Mouse (Mus musculus): ENCODE results near the gene Borcs5. TPM values are rescaled to one million over a fixed set of nuclear protein-coding genes. Genes with fewer than 3 reads are reported as not detected.
"Not testable (repeated sequence)": the region's sequence is repeated elsewhere in the genome, so short reads cannot be mapped to it uniquely, and the experiment has no call there.

Borcs5 gene
- polyA plus RNA-seq, 1 experiment from 2014 or later, result 13.9 TPM

GRCm38 (mm10) chr6:134670881-134671411 lies 31.6 kb downstream of the Borcs5 start:
- no peaks in the 10 kb centered on the region for H3K4me1 ChIP-seq (ENCODE audit: insufficient read depth)
- TF ChIP-seq CTCF (IDR thresholded peaks at IDR 0.05; ENCODE audit: low read depth), result no peak
- no peaks in the 10 kb centered on the region for H3K36me3 ChIP-seq (ENCODE audit: insufficient read depth)
- no peaks in the 10 kb centered on the region for H3K27me3 ChIP-seq (ENCODE audit: insufficient read depth, low read length)
- no peak overlapping the region for H3K4me3 ChIP-seq (ENCODE audit: low read depth, low read length)
- no peaks in the 10 kb centered on the region for H3K9me3 ChIP-seq (ENCODE audit: low read depth, low read length)
- ATAC-seq (ENCODE audit: insufficient read depth), result peak; percentile 56
- peak; percentile 64 for DNase-seq
- H3K27ac ChIP-seq (ENCODE audit: low read depth), result no peak overlapping the region
- 24% methylated on average over 4 of the region's 4 CpGs for WGBS
- no peak overlapping the region for H3K4me2 ChIP-seq
- H3K9ac ChIP-seq, result no peak overlapping the region

GRCm38 (mm10) chr6:134673712-134674111 lies 34.4 kb downstream of the Borcs5 start:
- not testable (repeated sequence) for H3K27ac ChIP-seq (ENCODE audit: low read depth); H3K4me1 ChIP-seq (ENCODE audit: insufficient read depth); H3K9ac ChIP-seq; H3K4me2 ChIP-seq; H3K27me3 ChIP-seq (ENCODE audit: insufficient read depth, low read length); H3K9me3 ChIP-seq (ENCODE audit: low read depth, low read length); ATAC-seq (ENCODE audit: insufficient read depth); DNase-seq; H3K4me3 ChIP-seq (ENCODE audit: low read depth, low read length); H3K36me3 ChIP-seq (ENCODE audit: insufficient read depth)
- 86% methylated on average over 8 of the region's 8 CpGs for WGBS

GRCm38 (mm10) chr6:134677504-134677903 lies 38.2 kb downstream of the Borcs5 start:
- Histone ChIP-seq H3K9me3 (ENCODE audit: low read depth, low read length) (no peaks in the 10 kb centered on the region), H3K4me3 (ENCODE audit: low read depth, low read length) (no peak overlapping the region), H3K4me2 (no peak overlapping the region), H3K27ac (ENCODE audit: low read depth) (no peak overlapping the region), H3K36me3 (ENCODE audit: insufficient read depth) (no peaks in the 10 kb centered on the region), H3K9ac (no peak overlapping the region), H3K27me3 (ENCODE audit: insufficient read depth, low read length) (no peaks in the 10 kb centered on the region), H3K4me1 (ENCODE audit: insufficient read depth) (no peaks in the 10 kb centered on the region)
- TF ChIP-seq CTCF (IDR thresholded peaks at IDR 0.05; ENCODE audit: low read depth), result no peak
- ATAC-seq (ENCODE audit: insufficient read depth) (no peak), DNase-seq (no peak)
- 64% methylated on average over 4 of the region's 4 CpGs for WGBS

GRCm38 (mm10) chr6:134678037-134678436 lies 38.7 kb downstream of the Borcs5 start:
- TF ChIP-seq CTCF (IDR thresholded peaks at IDR 0.05; ENCODE audit: low read depth), result no peak
- 53% methylated on average over 3 of the region's 3 CpGs for WGBS
- DNase-seq, result no peak
- Histone ChIP-seq H3K4me3 (ENCODE audit: low read depth, low read length) (no peak overlapping the region), H3K9me3 (ENCODE audit: low read depth, low read length) (no peaks in the 10 kb centered on the region), H3K36me3 (ENCODE audit: insufficient read depth) (no peaks in the 10 kb centered on the region), H3K4me2 (no peak overlapping the region), H3K9ac (no peak overlapping the region), H3K4me1 (ENCODE audit: insufficient read depth) (no peaks in the 10 kb centered on the region), H3K27me3 (ENCODE audit: insufficient read depth, low read length) (no peaks in the 10 kb centered on the region), H3K27ac (ENCODE audit: low read depth) (no peak overlapping the region)
- no peak for ATAC-seq (ENCODE audit: insufficient read depth)

GRCm38 (mm10) chr6:134679330-134679729 lies 40.0 kb downstream of the Borcs5 start:
- not testable (repeated sequence) for ATAC-seq (ENCODE audit: insufficient read depth); H3K27me3 ChIP-seq (ENCODE audit: insufficient read depth, low read length); H3K27ac ChIP-seq (ENCODE audit: low read depth); H3K36me3 ChIP-seq (ENCODE audit: insufficient read depth); H3K9ac ChIP-seq; H3K9me3 ChIP-seq (ENCODE audit: low read depth, low read length); H3K4me1 ChIP-seq (ENCODE audit: insufficient read depth); H3K4me2 ChIP-seq; H3K4me3 ChIP-seq (ENCODE audit: low read depth, low read length); DNase-seq
- 83% methylated on average over 4 of the region's 4 CpGs for WGBS

GRCm38 (mm10) chr6:134684354-134684915 lies 45.1 kb downstream of the Borcs5 start:
- Histone ChIP-seq H3K4me3 (ENCODE audit: low read depth, low read length) (no peak overlapping the region), H3K9ac (no peak overlapping the region), H3K27me3 (ENCODE audit: insufficient read depth, low read length) (no peaks in the 10 kb centered on the region), H3K27ac (ENCODE audit: low read depth) (no peak overlapping the region), H3K36me3 (ENCODE audit: insufficient read depth) (no peaks in the 10 kb centered on the region), H3K9me3 (ENCODE audit: low read depth, low read length) (no peaks in the 10 kb centered on the region), H3K4me2 (no peak overlapping the region), H3K4me1 (ENCODE audit: insufficient read depth) (no peaks in the 10 kb centered on the region)
- no peak for DNase-seq
- ATAC-seq (ENCODE audit: insufficient read depth), result no peak
- WGBS, result 73% methylated on average over 6 of the region's 6 CpGs
- no peak for TF ChIP-seq CTCF (IDR thresholded peaks at IDR 0.05; ENCODE audit: low read depth)

GRCm38 (mm10) chr6:134685040-134685439 lies 45.7 kb downstream of the Borcs5 start:
- H3K4me2 ChIP-seq, result no peak overlapping the region
- H3K9me3 ChIP-seq (ENCODE audit: low read depth, low read length), result no peaks in the 10 kb centered on the region
- no peak overlapping the region for H3K4me3 ChIP-seq (ENCODE audit: low read depth, low read length)
- no peak overlapping the region for H3K27ac ChIP-seq (ENCODE audit: low read depth)
- ATAC-seq (ENCODE audit: insufficient read depth) (no peak), DNase-seq (no peak)
- no peaks in the 10 kb centered on the region for H3K4me1 ChIP-seq (ENCODE audit: insufficient read depth)
- H3K9ac ChIP-seq, result no peak overlapping the region
- H3K27me3 ChIP-seq (ENCODE audit: insufficient read depth, low read length), result no peaks in the 10 kb centered on the region
- no peak for TF ChIP-seq CTCF (IDR thresholded peaks at IDR 0.05; ENCODE audit: low read depth)
- H3K36me3 ChIP-seq (ENCODE audit: insufficient read depth), result no peaks in the 10 kb centered on the region
- WGBS, result 66% methylated on average over 2 of the region's 2 CpGs
